Mouse (Mus musculus) heart, adult 11 months (tissue): ENCODE measurements at regions not wholly inside any gene's neighbourhood (a gene's known extent, or its start where the extent isn't known, plus 50 kb on each side); places are given as distances from the start of the nearest gene placed in this dataset.

Experiments
- DNase-seq: peaks from one replicate; pipeline ENCODE4 v3.0.0; 2022

GRCm38 (mm10) chr13:101625922-101626321, 142.1 kb downstream of the Pik3r1 start:
- no peak for DNase-seq

GRCm38 (mm10) chr13:101624179-101624581, 143.8 kb downstream of the Pik3r1 start:
- no peak for DNase-seq

GRCm38 (mm10) chr13:101622649-101623048, 145.4 kb downstream of the Pik3r1 start:
- peak; percentile 27 for DNase-seq

- DNase-seq = peak; percentile 23
Measured at GRCm38 (mm10) chr13:101620660-101621059, 147.4 kb downstream of the Pik3r1 start.

GRCm38 (mm10) chr13:101619154-101619553, 148.9 kb downstream of the Pik3r1 start:
- DNase-seq = peak; percentile 16

- DNase-seq = peak; percentile 86
Measured at GRCm38 (mm10) chr13:101612786-101613185, 155.2 kb downstream of the Pik3r1 start.

GRCm38 (mm10) chr13:101611725-101612124, 156.3 kb downstream of the Pik3r1 start:
- peak; percentile 73 for DNase-seq

GRCm38 (mm10) chr13:101606184-101606730, 161.8 kb downstream of the Pik3r1 start:
- peak; percentile 48 for DNase-seq

- no peak for DNase-seq
Measured at GRCm38 (mm10) chr13:101605685-101606084, 162.3 kb downstream of the Pik3r1 start.

- peak; percentile 88 for DNase-seq
Measured at GRCm38 (mm10) chr13:101605051-101605450, 163.0 kb downstream of the Pik3r1 start.

- peak; percentile 31 for DNase-seq
Measured at GRCm38 (mm10) chr13:101598126-101598485, 169.9 kb downstream of the Pik3r1 start.

GRCm38 (mm10) chr13:101597243-101598125, 170.5 kb downstream of the Pik3r1 start:
- DNase-seq = peak; percentile 86

GRCm38 (mm10) chr13:101594511-101595175, 173.4 kb downstream of the Pik3r1 start:
- no peak for DNase-seq

- no peak for DNase-seq
Measured at GRCm38 (mm10) chr13:101592355-101592754, 175.7 kb downstream of the Pik3r1 start.

- DNase-seq = no peak
Measured at GRCm38 (mm10) chr13:101588905-101589304, 179.1 kb downstream of the Pik3r1 start.

GRCm38 (mm10) chr13:101586787-101587186, 181.2 kb downstream of the Pik3r1 start:
- DNase-seq = no peak

GRCm38 (mm10) chr13:101576481-101576880, 191.5 kb downstream of the Pik3r1 start:
- no peak for DNase-seq

- DNase-seq = no peak
Measured at GRCm38 (mm10) chr13:101572809-101573590, 195.0 kb downstream of the Pik3r1 start.

- no peak for DNase-seq
Measured at GRCm38 (mm10) chr13:101572246-101572645, 195.8 kb downstream of the Pik3r1 start.

GRCm38 (mm10) chr13:101570034-101570433, 198.0 kb downstream of the Pik3r1 start:
- DNase-seq = no peak

GRCm38 (mm10) chr13:101568985-101569631, 198.9 kb downstream of the Pik3r1 start:
- peak; percentile 80 for DNase-seq

GRCm38 (mm10) chr13:101565323-101565722, 202.7 kb downstream of the Pik3r1 start:
- peak; percentile 58 for DNase-seq
